Mouse (Mus musculus) CD8-positive naive resting alpha-beta T cell, adult 2 months (primary cell): ENCODE data around the gene Tbrg4.

Source experiments
- DNase-seq, 2 experiments: peaks; one replicate each; pipeline ENCODE4 v3.0.0; 2022; ENCODE audit warnings: low read depth in 2 of 2, low spot score in 2 of 2

Tbrg4 gene

GRCm38 (mm10) chr11:6594845-6595244 lies 31.0 kb downstream of the Tbrg4 start:
- no peak for DNase-seq

- DNase-seq, result no peak
Observed at GRCm38 (mm10) chr11:6593406-6593805, 32.5 kb downstream of the Tbrg4 start.

- DNase-seq, result no peak
Observed at GRCm38 (mm10) chr11:6590933-6591675, 34.8 kb downstream of the Tbrg4 start.

GRCm38 (mm10) chr11:6589838-6590237 lies 36.0 kb downstream of the Tbrg4 start:
- no peak for DNase-seq

GRCm38 (mm10) chr11:6588295-6588694 lies 37.6 kb downstream of the Tbrg4 start:
- no peak for DNase-seq

GRCm38 (mm10) chr11:6587249-6587940 lies 38.5 kb downstream of the Tbrg4 start:
- no peak for DNase-seq

- DNase-seq, result no peak
Observed at GRCm38 (mm10) chr11:6586660-6587059, 39.2 kb downstream of the Tbrg4 start.

GRCm38 (mm10) chr11:6585748-6586147 lies 40.1 kb downstream of the Tbrg4 start:
- no peak for DNase-seq

GRCm38 (mm10) chr11:6581560-6581959 lies 44.3 kb downstream of the Tbrg4 start:
- DNase-seq, result no peak

- no peak for DNase-seq
Observed at GRCm38 (mm10) chr11:6580065-6580750, 45.7 kb downstream of the Tbrg4 start.

GRCm38 (mm10) chr11:6579361-6579760 lies 46.5 kb downstream of the Tbrg4 start:
- DNase-seq, result no peak

- no peak for DNase-seq
Observed at GRCm38 (mm10) chr11:6576151-6576550, 49.7 kb downstream of the Tbrg4 start.

GRCm38 (mm10) chr11:6569410-6569777 lies 56.5 kb downstream of the Tbrg4 start:
- DNase-seq, result no peak

GRCm38 (mm10) chr11:6568584-6569409 lies 57.1 kb downstream of the Tbrg4 start:
- peak in 1 of 2 experiments; percentile 46 for DNase-seq

- no peak for DNase-seq
Observed at GRCm38 (mm10) chr11:6567951-6568350, 57.9 kb downstream of the Tbrg4 start.

GRCm38 (mm10) chr11:6566496-6566895 lies 59.4 kb downstream of the Tbrg4 start:
- DNase-seq, result no peak
